Mouse (Mus musculus): ENCODE data around the gene Efnb1. TPM values are rescaled to one million over a fixed set of nuclear protein-coding genes. Genes with fewer than 3 reads are reported as not detected.

Efnb1 gene
- total RNA-seq, 1 experiment from 2014 or later, result 60.8 TPM

GRCm38 (mm10) chrX:99153266-99153646, 17.3 kb downstream of the Efnb1 start:
- DNase-seq, result no peak

DNA sequence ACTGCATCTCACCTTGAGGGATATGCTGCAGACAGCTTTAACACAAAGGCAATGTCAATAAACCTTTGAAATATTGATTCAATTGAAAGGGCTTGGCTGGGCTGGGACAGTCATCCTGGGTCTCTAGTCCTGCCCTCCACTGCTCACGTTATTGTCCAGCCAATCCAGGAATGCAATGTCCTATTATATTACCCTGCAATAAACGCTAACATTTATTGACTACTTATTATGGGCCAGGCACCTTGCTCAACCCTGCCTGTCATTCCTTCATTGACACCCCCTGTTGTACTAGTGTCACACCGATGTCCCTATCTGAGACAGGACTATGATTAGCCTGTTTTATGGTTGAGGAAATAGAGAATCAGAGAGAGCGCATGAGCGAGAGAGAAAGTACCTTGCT, 18.4 kb downstream of the Efnb1 start:
- DNase-seq, result no peak

GRCm38 (mm10) chrX:99159020-99159419, 23.1 kb downstream of the Efnb1 start:
- DNase-seq, result no peak

DNA sequence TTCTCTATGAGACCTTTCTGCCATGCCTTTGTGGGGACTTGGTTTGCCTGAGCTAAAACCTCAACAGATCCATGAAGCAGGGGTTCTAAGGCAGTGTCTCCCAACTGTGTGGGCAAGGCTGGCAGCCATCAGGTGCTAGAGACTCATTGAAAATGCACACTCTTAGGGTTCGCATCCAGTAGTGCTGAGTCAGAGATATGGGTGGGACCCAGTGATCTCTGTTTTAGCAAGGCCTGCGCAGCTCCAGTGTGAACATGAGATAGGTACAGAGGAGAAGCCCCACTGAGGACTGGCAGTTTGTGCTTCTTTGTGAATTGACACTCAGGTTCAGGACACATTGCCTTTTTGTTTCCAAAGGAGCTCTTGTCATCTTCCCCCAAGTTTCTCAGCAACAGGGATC, 28.2 kb downstream of the Efnb1 start:
- no peak for DNase-seq

- no peak for DNase-seq
Observed at GRCm38 (mm10) chrX:99164855-99165368, 29.0 kb downstream of the Efnb1 start.

DNA sequence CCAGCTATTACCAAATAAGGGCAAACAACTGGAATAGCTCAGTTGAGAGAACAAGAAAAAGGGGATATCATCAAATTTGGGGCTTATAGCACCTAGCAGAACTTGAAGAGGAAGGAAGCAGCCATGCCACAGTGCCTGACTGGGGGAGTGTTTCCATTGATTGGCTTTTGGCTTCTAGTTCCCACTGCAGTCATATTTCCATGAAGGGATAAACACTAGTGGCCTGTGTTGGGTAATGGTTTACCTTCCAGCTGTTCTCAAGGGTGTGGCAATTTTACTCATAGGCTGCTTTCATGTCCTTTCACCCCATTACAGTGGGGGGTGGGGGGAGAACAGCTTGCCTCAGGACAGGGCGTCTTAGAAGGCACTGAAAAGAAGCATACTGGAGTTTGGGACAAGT, 31.1 kb downstream of the Efnb1 start:
- no peak for DNase-seq

DNA sequence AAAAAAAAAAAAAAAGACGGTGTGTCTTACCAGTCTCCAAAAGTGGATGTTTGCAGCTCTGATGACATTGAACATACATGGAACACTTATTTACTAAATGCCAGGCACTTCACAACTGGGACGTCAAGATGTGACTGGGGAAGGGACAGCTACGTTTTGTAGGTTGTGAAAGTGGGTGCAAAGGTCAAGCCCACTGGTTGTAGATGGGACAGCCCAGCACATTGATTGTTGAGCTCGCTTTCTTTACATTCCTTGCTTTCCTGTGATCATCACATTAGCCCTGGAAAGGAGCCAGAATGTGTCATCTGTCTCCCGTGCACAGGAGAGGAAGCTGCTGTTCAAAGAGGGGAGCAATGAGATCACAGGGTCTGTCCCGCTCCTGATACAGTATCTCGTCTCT, 31.6 kb downstream of the Efnb1 start:
- DNase-seq, result no peak

- DNase-seq, result no peak
Observed at GRCm38 (mm10) chrX:99172301-99172700, 36.4 kb downstream of the Efnb1 start.

- no peak for DNase-seq
Observed at GRCm38 (mm10) chrX:99185081-99185596, 49.2 kb downstream of the Efnb1 start.

DNA sequence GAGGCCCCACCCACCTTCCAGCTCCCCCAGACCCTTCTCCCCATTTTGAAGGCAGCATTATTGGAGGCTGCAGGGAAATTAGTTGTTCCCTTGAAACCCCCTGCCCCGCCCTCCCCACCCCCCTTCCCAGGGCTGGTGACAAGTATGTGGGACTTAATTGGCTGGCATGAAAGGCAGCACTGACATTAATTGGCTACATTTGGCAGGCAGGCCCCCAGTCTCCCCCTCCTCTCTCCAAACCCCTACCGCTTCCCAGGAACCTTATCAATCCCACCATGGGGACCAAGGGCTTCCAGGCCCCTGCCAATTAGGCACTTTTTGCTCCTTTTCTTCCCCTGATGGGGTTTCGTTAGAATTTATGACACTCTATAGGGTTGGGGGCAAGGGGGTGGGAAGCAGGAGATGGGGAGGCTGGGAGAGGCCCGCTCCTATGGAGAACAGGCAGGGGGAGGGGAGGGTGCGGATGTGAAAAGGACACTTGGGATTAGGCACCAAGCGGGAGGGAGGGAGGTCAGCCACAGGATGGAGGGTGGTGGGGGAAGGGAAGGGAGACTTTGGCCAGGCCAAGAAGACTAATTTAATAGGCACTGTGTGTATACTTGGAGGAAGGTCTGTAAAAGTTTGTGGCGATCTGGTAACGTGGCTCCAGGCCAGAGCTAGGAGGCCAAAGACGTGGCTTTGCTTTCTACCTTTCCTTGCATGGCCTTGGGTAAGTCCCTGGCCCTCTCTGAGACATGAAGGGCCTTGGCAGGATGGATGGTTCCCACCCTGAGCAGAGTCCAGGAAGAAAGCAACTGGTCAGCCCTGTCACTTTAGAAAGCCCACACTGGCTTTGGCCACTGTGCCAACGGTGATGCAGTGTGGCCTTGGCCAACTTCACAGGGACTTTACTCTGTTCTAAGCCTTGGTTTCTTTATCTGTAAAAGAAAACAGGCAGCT, 50.8 kb downstream of the Efnb1 start:
- DNase-seq, result peak; percentile 38

DNA sequence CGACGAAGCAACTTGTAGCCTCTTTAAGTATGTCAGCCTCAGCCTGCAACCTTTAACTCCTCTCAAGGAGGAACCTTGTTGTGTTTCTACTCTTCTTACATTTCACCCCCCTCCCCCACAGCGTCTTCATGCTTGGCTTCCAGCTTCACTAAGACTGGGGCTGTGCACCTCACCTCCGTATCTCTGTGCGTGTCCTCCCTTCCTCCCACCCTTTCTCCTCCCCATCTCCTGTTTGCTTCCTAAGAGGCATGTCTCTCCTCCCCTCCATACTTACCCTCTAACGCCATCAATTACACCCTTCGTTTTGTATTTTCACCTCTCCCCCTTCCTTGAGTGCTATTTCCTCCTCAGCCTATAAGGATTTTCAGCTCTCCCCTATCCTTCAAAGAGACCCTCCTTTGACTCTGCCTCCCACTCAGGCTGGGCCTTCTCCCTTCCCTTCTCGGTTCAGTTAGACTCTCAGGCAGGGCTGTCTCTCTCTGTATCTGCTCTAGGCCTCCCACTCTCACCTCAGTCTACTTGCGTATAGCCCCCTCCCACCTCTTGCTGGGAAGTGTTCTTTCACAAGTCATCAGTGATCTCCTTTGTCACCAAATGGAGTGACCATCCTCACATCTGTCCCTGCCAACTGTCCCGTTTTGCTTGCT, 55.6 kb downstream of the Efnb1 start:
- DNase-seq, result no peak

- no peak for DNase-seq
Observed at GRCm38 (mm10) chrX:99196910-99197309, 61.0 kb downstream of the Efnb1 start.

DNA sequence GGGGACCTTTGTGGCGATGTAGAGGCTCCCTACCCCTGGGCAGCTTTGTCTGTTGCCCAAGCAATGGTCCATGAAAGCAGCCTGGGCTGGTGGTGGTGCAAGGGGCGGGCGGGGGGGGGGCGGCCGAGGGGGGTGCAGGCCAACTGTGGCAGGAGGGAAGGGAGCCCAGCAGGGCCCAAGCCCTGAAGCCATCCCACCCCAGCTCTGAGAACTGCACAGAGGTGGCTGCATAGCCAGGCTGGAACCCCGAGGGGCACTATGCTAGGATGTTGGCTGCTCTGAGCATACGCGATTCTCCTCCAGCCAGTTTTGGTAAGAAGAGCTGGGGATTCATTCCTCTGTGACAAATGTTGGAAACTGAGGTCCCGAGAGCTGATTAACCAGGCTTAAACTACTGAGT, 62.6 kb downstream of the Efnb1 start:
- no peak for DNase-seq

Other genes with a start within 250 kb of the Efnb1 start
- 13.3 and 16.1 TPM in 2 replicates for gene Ophn1, start 245.1 kb upstream of the Efnb1 start, total RNA-seq (2021)
- gene Yipf6, start 199.8 kb upstream of the Efnb1 start, total RNA-seq (2021), result 44.9 and 47.6 TPM in 2 replicates
- gene Stard8, start 132.9 kb upstream of the Efnb1 start, total RNA-seq (2021), result 26.0 and 31.7 TPM in 2 replicates